13 mouse cellular contexts compared by ENCODE assay signal in the genomic region with DNA sequence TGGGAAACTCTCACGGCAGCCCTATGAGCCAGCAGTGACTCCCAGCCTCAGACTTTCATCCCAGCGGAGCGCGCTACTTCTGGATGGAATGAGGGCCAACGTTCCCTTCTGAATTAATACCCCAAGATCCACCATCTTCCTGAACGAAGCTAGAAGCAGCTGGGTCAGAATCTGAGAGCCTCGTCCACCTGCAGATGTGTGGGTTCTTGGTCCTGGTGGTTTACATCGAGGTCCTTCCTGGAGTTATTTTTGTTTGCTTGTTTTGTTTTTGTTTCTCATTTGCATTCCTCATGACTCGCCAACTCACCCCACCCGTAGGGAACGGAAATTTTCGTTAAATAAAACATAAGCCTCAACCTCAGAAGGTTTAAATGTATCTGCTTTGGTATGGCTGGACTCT.
DNase-seq lines count a peak whose midpoint lies in the region; ATAC-seq and TF ChIP-seq lines count a peak whose summit lies in the region.
"Had no signal": no experiment of that assay in that cellular context is flagged by ENCODE, and none has a peak within 500 bp of the region (broad histone marks: within the 10 kb centered on the region; RNA-seq: fewer than 3 reads in every experiment).

No protein-coding gene starts in this region.

- H3K27ac ChIP-seq in heart, embryonic 15.5 days: peak overlapping the region; percentile 92
- peak overlapping the region; percentile 79 for H3K27ac ChIP-seq in liver, adult 2 months (replicated peaks; ENCODE audit: insufficient read depth, low read depth, low read length)
- no peak overlapping the region for H3K27ac ChIP-seq in liver, embryonic 12.5 days
- peak overlapping the region; percentile 67; the same call in 1 of the 2 replicates for H3K27ac ChIP-seq in cortical plate, adult 2 months (ENCODE audit: insufficient read depth, low read length)
- H3K27ac ChIP-seq in limb, embryonic 10.5 days: peak overlapping the region; percentile 50; the same call in 1 of the 2 replicates
- H3K27ac ChIP-seq: limb, embryonic 12.5 days had no signal

- WGBS in heart, embryonic 15.5 days: 65% methylated on average over 12 of the region's 12 CpGs
- 83% methylated on average over 12 of the region's 12 CpGs for WGBS in liver, adult 2 months
- WGBS in liver, embryonic 12.5 days (ENCODE audit: insufficient replicate concordance): 61% methylated on average over 12 of the region's 12 CpGs
- WGBS in limb, embryonic 10.5 days: 92% methylated on average over 12 of the region's 12 CpGs

- no peaks in the 10 kb centered on the region for H3K27me3 ChIP-seq in heart, embryonic 15.5 days
- no peaks in the 10 kb centered on the region for H3K27me3 ChIP-seq in liver, adult 2 months (ENCODE audit: control insufficient read depth, insufficient read depth, low read length)
- H3K27me3 ChIP-seq in liver, embryonic 12.5 days (replicated peaks): peaks cover 62% of the 10 kb centered on the region
- no peaks in the 10 kb centered on the region for H3K27me3 ChIP-seq in limb, embryonic 10.5 days (ENCODE audit: low read depth, poor library complexity, severe bottlenecking)
- H3K27me3 ChIP-seq: limb, embryonic 12.5 days had no signal

- DNase-seq in heart, adult 11 months: no peak
- no peak for DNase-seq in liver, adult 2 months (ENCODE audit: extremely low read depth, low read depth, low spot score)
- no peak for DNase-seq in limb, embryonic 10.5 days (ENCODE audit: low spot score)
- DNase-seq: cerebellum, adult 18-20 months; embryo, embryonic 11 days; thymus, postnatal 36 days had no signal

- no peak for TF ChIP-seq CTCF in liver, adult 2 months (IDR thresholded peaks at IDR 0.05; ENCODE audit: low read depth, low read length)
- no peak for TF ChIP-seq CTCF in cortical plate, adult 2 months (IDR thresholded peaks at IDR 0.05; ENCODE audit: extremely low read depth, insufficient read depth, low read length)

- no peak overlapping the region for H3K9ac ChIP-seq in heart, embryonic 15.5 days
- no peak overlapping the region for H3K9ac ChIP-seq in liver, adult 2 months (ENCODE audit: low read depth, low read length)
- no peak overlapping the region for H3K9ac ChIP-seq in liver, embryonic 12.5 days
- H3K9ac ChIP-seq: limb, embryonic 12.5 days had no signal

- ATAC-seq in heart, embryonic 15.5 days (replicated peaks; ENCODE audit: insufficient number of reproducible peaks, insufficient read depth, low FRiP score, low read depth): no peak
- ATAC-seq in liver, embryonic 12.5 days: no peak
- no peak for ATAC-seq in monocyte, adult 5-6 weeks (replicated peaks; ENCODE audit: insufficient number of reproducible peaks, low FRiP score, low TSS enrichment, poor library complexity, severe bottlenecking)

- peak overlapping the region; percentile 42; the same call in 1 of the 2 replicates for H3K4me2 ChIP-seq in heart, embryonic 15.5 days
- H3K4me2 ChIP-seq in liver, embryonic 12.5 days: no peak overlapping the region
- H3K4me2 ChIP-seq: limb, embryonic 12.5 days had no signal

- H3K4me1 ChIP-seq in heart, embryonic 15.5 days (replicated peaks): peaks cover 74% of the 10 kb centered on the region
- H3K4me1 ChIP-seq in liver, adult 2 months (ENCODE audit: control insufficient read depth, insufficient read depth, low read length): peaks cover 7% of the 10 kb centered on the region
- peaks cover 16% of the 10 kb centered on the region for H3K4me1 ChIP-seq in liver, embryonic 12.5 days
- H3K4me1 ChIP-seq in cortical plate, adult 2 months (ENCODE audit: control insufficient read depth, insufficient read depth, low read length): no peaks in the 10 kb centered on the region
- H3K4me1 ChIP-seq in limb, embryonic 10.5 days: peaks cover 23% of the 10 kb centered on the region

- TF ChIP-seq POLR2A in liver, adult 2 months (IDR thresholded peaks at IDR 0.05; ENCODE audit: extremely low read depth, insufficient read depth, low read length): no peak
- no peak for TF ChIP-seq POLR2A in cortical plate, adult 2 months (IDR thresholded peaks at IDR 0.05; ENCODE audit: extremely low read depth, insufficient read depth, low read length)

- H3K4me3 ChIP-seq in heart, embryonic 15.5 days: no peak overlapping the region
- H3K4me3 ChIP-seq in liver, adult 2 months (ENCODE audit: insufficient read depth, low read depth, low read length): no peak overlapping the region
- H3K4me3 ChIP-seq in liver, embryonic 12.5 days: no peak overlapping the region
- no peak overlapping the region for H3K4me3 ChIP-seq in cortical plate, adult 2 months (ENCODE audit: insufficient read depth, low read length)
- H3K4me3 ChIP-seq in limb, embryonic 10.5 days: no peak overlapping the region
- H3K4me3 ChIP-seq: hindbrain, embryonic 10.5 days; limb, embryonic 12.5 days; myocyte had no signal

- H3K79me2 ChIP-seq in liver, adult 2 months (ENCODE audit: control insufficient read depth, insufficient read depth, low read length): no peaks in the 10 kb centered on the region

- H3K9me3 ChIP-seq in heart, embryonic 15.5 days (replicated peaks): no peaks in the 10 kb centered on the region
- no peaks in the 10 kb centered on the region for H3K9me3 ChIP-seq in liver, embryonic 12.5 days (replicated peaks)
- H3K9me3 ChIP-seq in limb, embryonic 10.5 days (replicated peaks): no peaks in the 10 kb centered on the region
- H3K9me3 ChIP-seq: hindbrain, embryonic 10.5 days; limb, embryonic 12.5 days had no signal

- no peaks in the 10 kb centered on the region for H3K36me3 ChIP-seq in heart, embryonic 15.5 days
- no peaks in the 10 kb centered on the region for H3K36me3 ChIP-seq in liver, adult 2 months (ENCODE audit: control insufficient read depth, insufficient read depth, low read length)
- H3K36me3 ChIP-seq in liver, embryonic 12.5 days: no peaks in the 10 kb centered on the region
- no peaks in the 10 kb centered on the region for H3K36me3 ChIP-seq in limb, embryonic 10.5 days
- H3K36me3 ChIP-seq: hindbrain, embryonic 10.5 days; limb, embryonic 12.5 days had no signal
